Mouse (Mus musculus) erythroid progenitor cell, adult 5-6 weeks (primary cell): ENCODE results near the gene Nt5c3b. TPM values are rescaled to one million over a fixed set of nuclear protein-coding genes. Genes with fewer than 3 reads are reported as not detected.

Source experiments
- ATAC-seq: replicated peaks from 2 replicates; pipeline ENCODE4 v1.8.0; 2016; ENCODE audit warnings: moderate number of reproducible peaks, mild to moderate bottlenecking, moderate TSS enrichment, inconsistent platforms; ENCODE audit not compliant: poor library complexity, low FRiP score, severe bottlenecking
- total RNA-seq, 2 experiments: library from RNA; stranded (forward) in 1 of 2; stranded (reverse) in 1 of 2; fragments of 150-400 nt in 1 of 2; fragments of 186-747, 209-891 nt in 1 of 2; gene quantifications; 2 replicates each; pipeline versions ENCODE4 v1.2.3 to v1.2.4; 2015 to 2017; ENCODE audit warnings: low replicate concordance in 2 of 2

Gene Nt5c3b
- total RNA-seq, 2 experiments from 2014 or later: 2.5 TPM; not detected in 1

GRCm38 (mm10) chr11:100388588-100388987 is 53.0 kb downstream of the Nt5c3b start:
- no peak for ATAC-seq

- ATAC-seq: no peak
Measured at GRCm38 (mm10) chr11:100387589-100388375, 53.8 kb downstream of the Nt5c3b start.

- ATAC-seq: no peak
Measured at GRCm38 (mm10) chr11:100387111-100387510, 54.5 kb downstream of the Nt5c3b start.

DNA sequence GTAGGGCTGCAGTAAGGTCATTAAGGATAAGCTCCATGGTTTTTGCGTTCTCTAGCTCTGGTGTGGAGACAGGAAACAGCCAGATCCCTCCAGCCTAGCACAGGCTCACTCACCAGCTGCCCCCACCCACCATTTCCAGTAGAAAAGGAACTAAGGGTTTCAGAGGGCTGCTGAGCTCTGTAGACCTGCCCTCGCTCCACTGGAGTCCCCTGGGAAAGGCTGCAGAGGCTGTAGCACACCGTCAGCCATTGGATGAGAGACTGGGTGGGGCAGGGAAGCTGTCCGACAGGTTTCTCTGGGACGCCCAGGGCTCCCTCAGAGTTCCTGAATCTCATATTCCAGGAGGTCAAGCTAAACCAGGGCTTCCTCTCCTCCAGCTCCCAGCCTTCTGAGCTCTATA is 55.0 kb downstream of the Nt5c3b start:
- ATAC-seq: no peak

GRCm38 (mm10) chr11:100385016-100385415 is 56.6 kb downstream of the Nt5c3b start:
- no peak for ATAC-seq

DNA sequence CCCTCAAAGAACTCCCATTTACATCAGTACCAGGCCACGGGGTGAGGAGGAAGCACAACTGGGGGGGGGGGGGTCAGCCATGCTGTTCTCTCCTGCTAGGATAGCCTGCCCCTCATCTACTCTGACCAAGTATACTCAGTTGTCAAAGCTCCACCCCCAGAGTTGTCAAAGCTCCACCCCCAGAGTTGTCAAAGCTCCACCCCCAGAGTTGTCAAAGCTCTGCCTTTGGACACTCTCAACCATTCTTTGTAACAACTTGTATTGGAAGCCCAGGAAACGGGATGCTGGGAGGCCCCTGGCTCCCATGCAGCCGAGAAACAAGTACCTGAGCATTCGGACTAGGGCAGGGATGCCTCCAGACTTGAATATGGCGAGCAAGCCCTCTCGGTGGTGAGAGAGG is 58.9 kb downstream of the Nt5c3b start:
- no peak for ATAC-seq

DNA sequence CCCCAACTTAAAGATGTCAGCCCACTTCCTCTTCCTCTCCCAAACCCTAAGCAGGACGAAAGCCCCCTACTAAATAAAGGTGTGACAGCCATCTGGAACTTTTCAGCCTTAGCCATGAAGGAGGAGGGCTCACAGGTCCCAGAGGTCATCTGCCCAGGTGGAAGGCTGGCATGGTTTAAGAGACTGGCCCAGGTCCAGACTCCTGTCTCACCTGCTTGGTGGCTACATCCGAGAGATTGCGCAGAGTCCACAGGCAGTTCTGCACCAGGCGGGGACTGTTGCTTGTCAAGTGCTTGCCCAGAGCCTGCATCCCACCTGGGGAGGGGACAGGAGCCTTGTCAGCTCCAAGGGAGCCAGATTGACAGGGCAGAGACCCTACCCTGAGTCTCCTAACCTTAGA is 62.3 kb downstream of the Nt5c3b start:
- ATAC-seq: no peak; the same call in 1 of the 2 replicates

DNA sequence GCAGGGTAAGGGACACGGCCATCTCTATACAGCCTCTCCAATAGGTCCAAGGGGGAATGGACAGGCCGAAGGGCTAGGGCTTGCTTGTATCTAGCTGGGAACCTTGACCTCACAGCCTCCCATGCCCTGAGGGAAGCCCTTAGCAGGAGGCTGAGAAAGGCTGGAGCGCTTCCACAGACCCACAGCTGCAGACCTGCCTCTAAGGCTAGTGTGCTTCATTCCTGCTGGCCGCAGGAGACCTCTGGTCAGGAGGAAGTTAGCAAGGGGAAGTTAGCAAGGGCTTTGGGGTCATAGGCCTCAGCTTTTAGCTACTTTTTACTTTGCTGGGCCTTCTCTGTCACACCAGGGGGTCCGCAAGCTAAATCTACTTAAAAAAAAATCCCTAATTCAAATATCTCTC is 63.2 kb downstream of the Nt5c3b start:
- no peak for ATAC-seq

DNA sequence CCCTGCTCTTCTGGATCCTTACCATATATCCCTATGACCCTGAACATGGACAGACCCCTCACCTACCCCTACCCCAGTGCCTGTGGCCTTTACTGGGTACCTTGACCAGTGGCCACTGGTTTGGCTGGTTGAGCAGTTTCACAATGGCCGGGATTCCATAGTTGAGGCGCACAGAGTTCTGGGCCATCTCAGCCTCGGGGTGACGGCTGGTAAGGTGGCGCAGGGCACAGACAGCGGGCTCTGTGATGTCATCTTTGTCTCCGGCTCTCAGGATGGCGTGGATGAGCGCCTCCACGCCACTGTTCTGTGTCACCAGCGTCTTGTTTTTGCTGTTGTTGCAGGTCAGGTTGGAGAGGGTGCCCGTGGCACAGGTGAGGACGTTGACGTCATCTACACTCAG is 63.6 kb downstream of the Nt5c3b start:
- no peak for ATAC-seq

GRCm38 (mm10) chr11:100376746-100377389 is 64.7 kb downstream of the Nt5c3b start:
- ATAC-seq: no peak

DNA sequence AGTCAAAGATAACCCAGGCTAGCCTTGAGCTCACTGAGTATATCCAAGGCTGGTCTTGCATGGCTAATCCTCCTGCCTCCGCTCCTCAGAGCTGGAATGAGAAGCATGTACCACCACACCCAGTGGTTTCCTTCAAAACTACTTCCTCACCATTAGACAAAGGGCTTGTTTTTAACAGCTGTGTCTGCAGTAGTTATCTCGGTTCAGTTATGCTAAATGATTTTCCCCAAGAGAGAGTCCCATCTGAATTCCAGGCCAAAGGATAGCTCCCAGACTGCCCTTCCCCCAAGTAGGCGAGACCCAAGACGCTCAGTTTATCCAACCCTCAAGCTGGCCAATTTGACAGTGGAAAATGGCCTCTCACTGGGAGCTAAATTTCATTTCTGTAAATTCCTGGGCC is 65.6 kb downstream of the Nt5c3b start:
- no peak for ATAC-seq

DNA sequence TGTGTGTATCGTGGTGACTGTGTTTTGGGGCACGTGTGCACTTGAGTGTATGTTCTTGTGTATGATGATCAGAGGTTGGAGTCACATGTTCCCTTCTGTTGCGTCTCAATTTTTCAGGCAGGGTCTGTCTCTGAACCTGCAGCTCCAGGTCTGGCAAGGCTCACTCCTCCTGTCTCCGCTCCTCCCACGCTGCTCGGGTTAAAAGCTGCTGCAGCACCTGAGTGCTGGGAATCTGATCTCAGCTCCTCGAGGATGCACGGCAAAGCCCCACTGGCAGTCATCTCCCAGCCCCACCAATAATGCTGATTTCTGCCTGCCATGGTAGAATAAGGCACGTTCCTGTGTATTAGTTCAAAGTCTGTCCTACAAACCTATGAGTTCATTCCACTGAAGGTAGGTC is 66.5 kb downstream of the Nt5c3b start:
- no peak for ATAC-seq

Other genes starting within 250 kb of the Nt5c3b start
- gene Krt9, start 248.6 kb downstream of the Nt5c3b start, total RNA-seq (2015; ENCODE audit: low replicate concordance): not detected in 2 replicates
- gene Krt9, start 248.6 kb downstream of the Nt5c3b start, total RNA-seq (2017; ENCODE audit: low replicate concordance): not detected in 2 replicates
- gene Krt14, start 234.3 kb downstream of the Nt5c3b start, total RNA-seq (2015; ENCODE audit: low replicate concordance): not detected in 2 replicates
- gene Krt14, start 234.3 kb downstream of the Nt5c3b start, total RNA-seq (2017; ENCODE audit: low replicate concordance): not detected in 2 replicates
- not detected in 2 replicates for gene Krt16, start 192.9 kb downstream of the Nt5c3b start, total RNA-seq (2015; ENCODE audit: low replicate concordance)
- gene Krt16, start 192.9 kb downstream of the Nt5c3b start, total RNA-seq (2017; ENCODE audit: low replicate concordance): not detected in 2 replicates
- gene Krt17, start 180.8 kb downstream of the Nt5c3b start, total RNA-seq (2015; ENCODE audit: low replicate concordance): not detected in 2 replicates
- gene Krt17, start 180.8 kb downstream of the Nt5c3b start, total RNA-seq (2017; ENCODE audit: low replicate concordance): not detected in 2 replicates
- gene Krt42, start 171.9 kb downstream of the Nt5c3b start, total RNA-seq (2015; ENCODE audit: low replicate concordance): not detected in 2 replicates
- gene Krt42, start 171.9 kb downstream of the Nt5c3b start, total RNA-seq (2017; ENCODE audit: low replicate concordance): not detected in 2 replicates
- 1,616 and 1,886 TPM in 2 replicates for gene Eif1, start 121.9 kb downstream of the Nt5c3b start, total RNA-seq (2015; ENCODE audit: low replicate concordance)
- gene Eif1, start 121.9 kb downstream of the Nt5c3b start, total RNA-seq (2017; ENCODE audit: low replicate concordance): 389 and 952 TPM in 2 replicates
- not detected in 2 replicates for gene Gast, start 107.4 kb downstream of the Nt5c3b start, total RNA-seq (2015; ENCODE audit: low replicate concordance)
- not detected in 2 replicates for gene Gast, start 107.4 kb downstream of the Nt5c3b start, total RNA-seq (2017; ENCODE audit: low replicate concordance)
- gene Hap1, start 85.7 kb downstream of the Nt5c3b start, total RNA-seq (2015; ENCODE audit: low replicate concordance): not detected in 2 replicates
- gene Hap1, start 85.7 kb downstream of the Nt5c3b start, total RNA-seq (2017; ENCODE audit: low replicate concordance): 0.13 TPM in 1 of 2 replicates, not detected in the other
- 7.2 and 10.1 TPM in 2 replicates for gene Jup, start 44.0 kb downstream of the Nt5c3b start, total RNA-seq (2015; ENCODE audit: low replicate concordance)
- 1.9 and 5.5 TPM in 2 replicates for gene Jup, start 44.0 kb downstream of the Nt5c3b start, total RNA-seq (2017; ENCODE audit: low replicate concordance)
- not detected in 2 replicates for gene P3h4, start 27.0 kb downstream of the Nt5c3b start, total RNA-seq (2015; ENCODE audit: low replicate concordance)
- not detected in 2 replicates for gene P3h4, start 27.0 kb downstream of the Nt5c3b start, total RNA-seq (2017; ENCODE audit: low replicate concordance)
- gene Fkbp10, start 26.1 kb downstream of the Nt5c3b start, total RNA-seq (2015; ENCODE audit: low replicate concordance): not detected in 2 replicates
- gene Fkbp10, start 26.1 kb downstream of the Nt5c3b start, total RNA-seq (2017; ENCODE audit: low replicate concordance): not detected in 2 replicates
- not detected in 2 replicates for gene Klhl10, start 109 bp upstream of the Nt5c3b start, total RNA-seq (2015; ENCODE audit: low replicate concordance)
- not detected in 2 replicates for gene Klhl10, start 109 bp upstream of the Nt5c3b start, total RNA-seq (2017; ENCODE audit: low replicate concordance)
- 2.5 and 5.0 TPM in 2 replicates for gene Klhl11, start 30.9 kb upstream of the Nt5c3b start, total RNA-seq (2015; ENCODE audit: low replicate concordance)
- 12.1 and 15.7 TPM in 2 replicates for gene Klhl11, start 30.9 kb upstream of the Nt5c3b start, total RNA-seq (2017; ENCODE audit: low replicate concordance)
- gene Acly, start 86.2 kb upstream of the Nt5c3b start, total RNA-seq (2015; ENCODE audit: low replicate concordance): 17.6 and 38.2 TPM in 2 replicates
- 18.1 and 22.0 TPM in 2 replicates for gene Acly, start 86.2 kb upstream of the Nt5c3b start, total RNA-seq (2017; ENCODE audit: low replicate concordance)
- gene Ttc25, start 103.8 kb upstream of the Nt5c3b start, total RNA-seq (2015; ENCODE audit: low replicate concordance): not detected in 2 replicates
- gene Ttc25, start 103.8 kb upstream of the Nt5c3b start, total RNA-seq (2017; ENCODE audit: low replicate concordance): not detected in 2 replicates
- 3.6 and 23.1 TPM in 2 replicates for gene Cnp, start 133.1 kb upstream of the Nt5c3b start, total RNA-seq (2015; ENCODE audit: low replicate concordance)
- gene Cnp, start 133.1 kb upstream of the Nt5c3b start, total RNA-seq (2017; ENCODE audit: low replicate concordance): 14.1 and 14.4 TPM in 2 replicates
- gene Nkiras2, start 177.4 kb upstream of the Nt5c3b start, total RNA-seq (2015; ENCODE audit: low replicate concordance): 17.2 and 18.0 TPM in 2 replicates
- gene Nkiras2, start 177.4 kb upstream of the Nt5c3b start, total RNA-seq (2017; ENCODE audit: low replicate concordance): 5.8 and 9.4 TPM in 2 replicates
- gene Dnajc7, start 178.4 kb upstream of the Nt5c3b start, total RNA-seq (2015; ENCODE audit: low replicate concordance): 79.3 and 93.5 TPM in 2 replicates
- gene Dnajc7, start 178.4 kb upstream of the Nt5c3b start, total RNA-seq (2017; ENCODE audit: low replicate concordance): 103 and 106 TPM in 2 replicates